Mouse (Mus musculus): ENCODE results near the gene Lin7a.

The Lin7a gene

GRCm38 (mm10) chr10:107252503-107252815 is 19.0 kb upstream of the Lin7a start:
- DNase-seq = no peak

GRCm38 (mm10) chr10:107253191-107253965 is 18.1 kb upstream of the Lin7a start:
- no peak for DNase-seq

- no peak for DNase-seq
Measured at GRCm38 (mm10) chr10:107254656-107255055, 16.8 kb upstream of the Lin7a start.

GRCm38 (mm10) chr10:107255351-107256050 is 16.0 kb upstream of the Lin7a start:
- DNase-seq = no peak

GRCm38 (mm10) chr10:107256451-107256960 is 15.0 kb upstream of the Lin7a start:
- no peak for DNase-seq

- DNase-seq = no peak
Measured at GRCm38 (mm10) chr10:107260428-107260827, 11.1 kb upstream of the Lin7a start.

- no peak for DNase-seq
Measured at GRCm38 (mm10) chr10:107272131-107272803, 781 bp downstream of the Lin7a start.

- DNase-seq = no peak
Measured at GRCm38 (mm10) chr10:107272804-107273145, 1.3 kb downstream of the Lin7a start.

GRCm38 (mm10) chr10:107273848-107274247 is 2.4 kb downstream of the Lin7a start:
- DNase-seq = no peak

GRCm38 (mm10) chr10:107274785-107275184 is 3.3 kb downstream of the Lin7a start:
- no peak for DNase-seq

GRCm38 (mm10) chr10:107276647-107277046 is 5.2 kb downstream of the Lin7a start:
- no peak for DNase-seq

- no peak for DNase-seq
Measured at GRCm38 (mm10) chr10:107293934-107294664, 22.6 kb downstream of the Lin7a start.

- no peak for DNase-seq
Measured at GRCm38 (mm10) chr10:107300587-107301248, 29.2 kb downstream of the Lin7a start.

GRCm38 (mm10) chr10:107310964-107311490 is 39.5 kb downstream of the Lin7a start:
- DNase-seq = no peak

- DNase-seq = no peak
Measured at GRCm38 (mm10) chr10:107312609-107313008, 41.1 kb downstream of the Lin7a start.

- DNase-seq = no peak
Measured at GRCm38 (mm10) chr10:107313395-107313794, 41.9 kb downstream of the Lin7a start.

- no peak for DNase-seq
Measured at GRCm38 (mm10) chr10:107315251-107315650, 43.8 kb downstream of the Lin7a start.

GRCm38 (mm10) chr10:107315681-107316080 is 44.2 kb downstream of the Lin7a start:
- DNase-seq = no peak

GRCm38 (mm10) chr10:107316100-107316499 is 44.6 kb downstream of the Lin7a start:
- no peak for DNase-seq

- no peak for DNase-seq
Measured at GRCm38 (mm10) chr10:107319648-107320047, 48.2 kb downstream of the Lin7a start.

- DNase-seq = no peak
Measured at GRCm38 (mm10) chr10:107323865-107324264, 52.4 kb downstream of the Lin7a start.

GRCm38 (mm10) chr10:107325558-107325957 is 54.1 kb downstream of the Lin7a start:
- no peak for DNase-seq
